Mouse (Mus musculus): ENCODE results near the gene Dio1.

GRCm38 (mm10) chr4:107306966-107307365 lies at the start of gene Dio1:
- TF ChIP-seq POLR2A (IDR thresholded peaks at IDR 0.05; ENCODE audit: low read depth, low read length) (no peak), CTCF (IDR thresholded peaks at IDR 0.05; ENCODE audit: extremely low read depth, insufficient read depth, insufficient read length, insufficient replicate concordance) (no peak)

Measured in spleen, adult 2 months (tissue).